8 mouse cellular contexts compared by ENCODE assay signal in genomic region chr10:56106996-56107334, GRCm38 (mm10). TPM values are rescaled to one million over a fixed set of nuclear protein-coding genes. Genes with fewer than 3 reads are reported as not detected.
A peak's percentile ranks its signal among the peaks of the same experiment; 100 is the strongest.
DNase-seq lines count a peak whose midpoint lies in the region; ATAC-seq lines count a peak whose summit lies in the region.

No protein-coding gene starts in this region.

- no peak for DNase-seq in heart, adult 18-20 months
- no peak for DNase-seq in hindbrain, embryonic 14.5 days (ENCODE audit: low spot score)
- DNase-seq in midbrain, embryonic 10.5 days (ENCODE audit: low spot score): no peak
- DNase-seq in cerebellum, adult 11-12 months: no peak
- no peak for DNase-seq in left cerebral cortex, postnatal 14 days (ENCODE audit: low spot score in 2 of 2)
- no peak for DNase-seq in kidney, postnatal 4 days

- ATAC-seq in heart, embryonic 15.5 days (replicated peaks; ENCODE audit: insufficient number of reproducible peaks, insufficient read depth, low FRiP score, low read depth): peak; percentile 35; the same call in 1 of the 2 replicates
- ATAC-seq in common myeloid progenitor, adult 5-6 weeks (replicated peaks; ENCODE audit: low read depth, poor library complexity, severe bottlenecking): peak; percentile 37
- no peak for ATAC-seq in hindbrain, embryonic 14.5 days (ENCODE audit: low FRiP score)

- H3K27ac ChIP-seq in heart, embryonic 15.5 days: peak overlapping the region; percentile 16; the same call in 1 of the 2 replicates
- no peak overlapping the region for H3K27ac ChIP-seq in hindbrain, embryonic 14.5 days
- peak overlapping the region; percentile 84 for H3K27ac ChIP-seq in midbrain, embryonic 10.5 days (replicated peaks)

- peak overlapping the region; percentile 61 for H3K4me2 ChIP-seq in heart, embryonic 15.5 days
- H3K4me2 ChIP-seq in hindbrain, embryonic 14.5 days (replicated peaks): peak overlapping the region; percentile 33

- no peaks in the 10 kb centered on the region for H3K27me3 ChIP-seq in heart, embryonic 15.5 days
- H3K27me3 ChIP-seq in hindbrain, embryonic 14.5 days (ENCODE audit: control insufficient read depth, insufficient read depth, low read length): no peaks in the 10 kb centered on the region
- H3K27me3 ChIP-seq in midbrain, embryonic 10.5 days (ENCODE audit: low read depth, poor library complexity, severe bottlenecking): no peaks in the 10 kb centered on the region

- no peaks in the 10 kb centered on the region for H3K9me3 ChIP-seq in heart, embryonic 15.5 days (replicated peaks)
- no peaks in the 10 kb centered on the region for H3K9me3 ChIP-seq in hindbrain, embryonic 14.5 days (ENCODE audit: control insufficient read depth, low read length)
- H3K9me3 ChIP-seq in midbrain, embryonic 10.5 days (replicated peaks): no peaks in the 10 kb centered on the region

- intact Hi-C loops in left cerebral cortex, postnatal 14 days (cut with DNase I): loop anchor here (10.0 kb wide), 1 partner anchor 228 kb away; no protein-coding TSS in a partner anchor

- peak overlapping the region; percentile 57 for H3K4me3 ChIP-seq in heart, embryonic 15.5 days
- 0 out of 2 replicates have a peak overlapping the region, but pooled peaks have one; percentile 10 for H3K4me3 ChIP-seq in hindbrain, embryonic 14.5 days (replicated peaks; ENCODE audit: low read length)
- peak overlapping the region; percentile 36 for H3K4me3 ChIP-seq in midbrain, embryonic 10.5 days

- no peaks in the 10 kb centered on the region for H3K36me3 ChIP-seq in heart, embryonic 15.5 days
- no peaks in the 10 kb centered on the region for H3K36me3 ChIP-seq in hindbrain, embryonic 14.5 days (replicated peaks; ENCODE audit: control insufficient read depth, insufficient read depth)
- no peaks in the 10 kb centered on the region for H3K36me3 ChIP-seq in midbrain, embryonic 10.5 days

- peak overlapping the region; percentile 65 for H3K9ac ChIP-seq in heart, embryonic 15.5 days
- H3K9ac ChIP-seq in hindbrain, embryonic 14.5 days: no peak overlapping the region

- H3K4me1 ChIP-seq in heart, embryonic 15.5 days (replicated peaks): peaks cover 5% of the 10 kb centered on the region; the same call in 1 of the 2 replicates
- H3K4me1 ChIP-seq in hindbrain, embryonic 14.5 days (replicated peaks; ENCODE audit: control insufficient read depth, insufficient read depth, low read length): no peaks in the 10 kb centered on the region
- H3K4me1 ChIP-seq in midbrain, embryonic 10.5 days: peaks cover 9% of the 10 kb centered on the region

- WGBS in heart, embryonic 15.5 days: 38% methylated on average over 1 of the region's 1 CpGs
- WGBS in hindbrain, embryonic 14.5 days: 69% methylated on average over 1 of the region's 1 CpGs
- WGBS in midbrain, embryonic 10.5 days: 40% methylated on average over 1 of the region's 1 CpGs

RNA-seq across cellular contexts. Expression of gene Msl3l2, which starts 0.2 kb away (rescaled TPM):
- 4.6 and 6.3 TPM in 2 replicates for polyA plus RNA-seq in heart, embryonic 15.5 days (2015; fragmentation: Nextera tagmentation; extraction: Ambion mirVana)
- 1 to 10 TPM; 1.8 to 2.3 TPM for total RNA-seq in heart, adult 18-20 months (2021)
- total RNA-seq in common myeloid progenitor, adult 5-6 weeks (2017): 9.7 and 14.1 TPM in 2 replicates
- 13.1 and 13.4 TPM in 2 replicates for polyA plus RNA-seq in hindbrain, embryonic 14.5 days (2014; fragmentation: Nextera tagmentation; extraction: Ambion mirVana)
- polyA plus RNA-seq in midbrain, embryonic 10.5 days (2016; fragmentation: Nextera tagmentation; extraction: Ambion mirVana): 7.1 and 7.4 TPM in 2 replicates
- total RNA-seq in left cerebral cortex, postnatal 14 days (2021): 10 to 100 TPM; 11.8 to 17.7 TPM
